Mouse (Mus musculus) testis, adult 2 months (tissue): ENCODE data around the gene Ift52. TPM values are rescaled to one million over a fixed set of nuclear protein-coding genes. Genes with fewer than 3 reads are reported as not detected.

Experiments
- H3K27ac ChIP-seq: fragments of 200-500 bp; 2 replicates; pipeline ENCODE4 v1.5.1; 2012; ENCODE audit warnings: low read depth, low read length; ENCODE audit not compliant: control insufficient read depth, insufficient read depth
- H3K27me3 ChIP-seq: fragments of 200-500 bp; 2 replicates; pipeline ENCODE4 v1.6.1; 2012; ENCODE audit warnings: mild to moderate bottlenecking, low read length, moderate library complexity; ENCODE audit not compliant: control insufficient read depth, insufficient read depth
- H3K36me3 ChIP-seq: fragments of 200-500 bp; 2 replicates; pipeline ENCODE4 v1.6.1; 2012; ENCODE audit warnings: mild to moderate bottlenecking, low read length; ENCODE audit not compliant: control insufficient read depth, insufficient read depth
- H3K4me1 ChIP-seq: fragments of 200-500 bp; 2 replicates; pipeline ENCODE4 v1.6.1; 2012; ENCODE audit warnings: low read length; ENCODE audit not compliant: control insufficient read depth, insufficient read depth
- H3K4me3 ChIP-seq: fragments of 200-500 bp; 2 replicates; pipeline ENCODE4 v1.5.1; 2012; ENCODE audit warnings: low read depth, mild to moderate bottlenecking, low read length, moderate library complexity, mixed read lengths; ENCODE audit not compliant: control insufficient read depth
- CTCF ChIP-seq: fragments of 200-500 bp; IDR thresholded peaks from 2 replicates; pipeline ENCODE4 v1.5.1; 2012; ENCODE audit warnings: low read depth, mild to moderate bottlenecking, inconsistent platforms, low read length, moderate library complexity; ENCODE audit not compliant: control insufficient read depth, insufficient read depth, insufficient replicate concordance
- POLR2A ChIP-seq: fragments of 200-500 bp; IDR thresholded peaks from 2 replicates; pipeline ENCODE4 v1.6.1; 2012; ENCODE audit warnings: low read depth, mild to moderate bottlenecking, inconsistent platforms, low read length, moderate library complexity; ENCODE audit not compliant: control insufficient read depth
- polyA plus RNA-seq: library from polyadenylated mRNA; depleted of rRNA; stranded (reverse); fragments of >200 nt; gene quantifications from 2 replicates; pipeline ENCODE4 v1.2.3, GENCODE M21; 2012

The Ift52 gene
- polyA plus RNA-seq, 1 experiment: 41.0 TPM

- H3K4me1 ChIP-seq: no peaks in the 10 kb centered on the region
- no peaks in the 10 kb centered on the region for H3K27me3 ChIP-seq
- TF ChIP-seq CTCF: no peak
- TF ChIP-seq POLR2A: no peak
- H3K27ac ChIP-seq: no peak overlapping the region
- H3K36me3 ChIP-seq: no peaks in the 10 kb centered on the region
- no peak overlapping the region; the same call in 1 of the 2 replicates for H3K4me3 ChIP-seq
Observed at GRCm38 (mm10) chr2:162976001-162976400, 41.2 kb upstream of the Ift52 start.

GRCm38 (mm10) chr2:162984381-162984780, 32.8 kb upstream of the Ift52 start:
- Histone ChIP-seq H3K27me3 (no peaks in the 10 kb centered on the region), H3K36me3 (no peaks in the 10 kb centered on the region), H3K4me1 (no peaks in the 10 kb centered on the region), H3K4me3 (no peak overlapping the region), H3K27ac (no peak overlapping the region)
- TF ChIP-seq POLR2A (no peak), CTCF (no peak)

DNA sequence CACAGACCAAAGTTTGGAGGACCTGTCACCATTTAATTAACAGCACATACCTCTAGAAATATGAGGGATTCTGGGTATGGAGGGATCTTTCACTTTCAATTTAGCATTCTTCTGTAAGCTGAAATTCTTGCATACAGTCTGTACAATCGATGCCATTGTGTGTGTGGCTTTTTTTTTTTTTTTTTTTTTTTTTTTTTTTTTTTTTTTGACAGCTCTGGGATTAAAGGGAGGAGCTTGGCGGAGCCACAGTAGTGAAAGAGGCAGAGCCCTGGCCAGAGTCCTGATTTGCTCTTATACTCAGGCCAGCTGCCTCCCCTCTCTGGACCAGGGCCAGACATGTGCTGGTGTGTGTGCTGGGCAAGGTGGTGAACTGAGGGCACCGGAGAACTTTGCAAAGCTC, 31.2 kb upstream of the Ift52 start:
- H3K27me3 ChIP-seq: no peaks in the 10 kb centered on the region
- no peak for TF ChIP-seq CTCF
- TF ChIP-seq POLR2A: no peak
- no peak overlapping the region for H3K27ac ChIP-seq

DNA sequence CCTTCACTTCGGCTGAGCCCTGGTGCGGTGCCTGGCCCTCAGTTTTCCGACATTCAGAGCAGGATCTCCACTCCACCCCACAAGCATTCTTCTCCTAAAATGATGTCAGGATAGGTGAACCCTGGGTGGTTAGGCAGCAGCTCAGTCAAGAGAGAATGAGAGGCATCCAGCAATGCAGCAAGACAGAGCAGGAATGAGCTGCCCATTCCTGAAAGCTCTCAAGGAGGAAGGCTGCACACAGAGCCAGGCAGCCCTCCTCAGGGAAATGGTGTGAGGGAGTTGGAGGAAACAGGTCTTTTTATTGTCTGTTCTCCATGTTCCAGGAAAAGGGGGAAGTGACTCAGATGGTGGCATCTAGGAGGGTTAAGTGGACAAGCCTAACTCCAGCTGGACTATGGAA, 30.4 kb upstream of the Ift52 start:
- Histone ChIP-seq H3K4me1 (no peaks in the 10 kb centered on the region), H3K27me3 (no peaks in the 10 kb centered on the region), H3K36me3 (no peaks in the 10 kb centered on the region), H3K27ac (no peak overlapping the region), H3K4me3 (no peak overlapping the region)
- TF ChIP-seq CTCF: no peak
- TF ChIP-seq POLR2A: no peak

More for the DNA sequence above, 31.2 kb upstream of the Ift52 start:
- Histone ChIP-seq H3K4me3 (no peak overlapping the region), H3K36me3 (no peaks in the 10 kb centered on the region), H3K4me1 (no peaks in the 10 kb centered on the region)

DNA sequence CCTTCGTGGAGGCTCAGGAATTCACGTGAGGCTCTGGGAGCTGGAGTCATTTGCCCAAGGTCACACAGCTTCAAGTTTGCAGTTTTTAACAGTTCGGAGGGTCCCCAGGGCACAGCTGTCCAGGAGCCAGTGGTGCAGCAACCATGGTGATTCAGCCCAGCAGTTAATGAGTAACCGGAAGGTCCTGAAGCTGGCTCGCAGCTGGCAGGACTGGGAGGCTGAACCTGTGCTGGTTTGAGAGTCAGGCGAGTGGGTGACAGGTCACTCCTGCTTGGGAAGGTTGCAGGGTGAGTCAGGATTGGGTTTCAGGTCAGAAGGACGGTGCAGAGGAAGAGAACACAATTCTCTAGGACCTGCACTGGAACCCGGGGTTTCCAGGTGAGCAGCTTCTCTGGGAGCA, 29.9 kb upstream of the Ift52 start, which contains the start of gene Sgk2:
Gene Sgk2 (plus strand): TSS at position 113 of the 400 bp plus-strand sequence.
- no peak within 1 kb of the TSS for H3K4me3 ChIP-seq
- TF ChIP-seq POLR2A: no peak
- no peak for TF ChIP-seq CTCF
- no peaks in the 10 kb centered on the region for H3K36me3 ChIP-seq
- H3K27me3 ChIP-seq: no peaks in the 10 kb centered on the region
- no peak within 1 kb of the TSS for H3K27ac ChIP-seq
- H3K4me1 ChIP-seq: no peaks in the 10 kb centered on the region

DNA sequence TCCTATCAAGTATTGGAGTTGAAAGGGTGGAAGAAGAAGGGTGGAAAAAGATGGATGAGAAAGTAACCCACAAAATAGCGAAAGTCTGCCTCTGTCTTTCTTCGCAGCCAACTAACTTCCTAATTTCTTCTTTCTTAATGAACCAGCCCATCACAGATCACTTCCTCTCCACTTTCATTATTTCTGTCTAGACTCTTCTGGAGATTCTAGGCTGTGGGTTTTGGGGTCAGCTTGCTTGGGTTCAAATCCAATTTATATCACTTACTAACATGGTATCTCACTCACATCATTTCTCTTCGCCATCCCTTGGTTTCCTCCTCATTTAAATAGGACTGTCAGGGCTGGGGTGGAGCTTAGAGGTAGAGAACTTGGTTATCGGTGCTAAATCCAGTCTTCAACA, 28.9 kb upstream of the Ift52 start:
- no peaks in the 10 kb centered on the region for H3K36me3 ChIP-seq
- H3K4me3 ChIP-seq: no peak overlapping the region
- no peaks in the 10 kb centered on the region for H3K4me1 ChIP-seq
- no peak overlapping the region for H3K27ac ChIP-seq
- no peaks in the 10 kb centered on the region for H3K27me3 ChIP-seq
- TF ChIP-seq POLR2A (no peak), CTCF (no peak)

GRCm38 (mm10) chr2:162991394-162992083, 25.6 kb upstream of the Ift52 start:
- Histone ChIP-seq H3K4me1 (no peaks in the 10 kb centered on the region), H3K4me3 (no peak overlapping the region), H3K36me3 (no peaks in the 10 kb centered on the region), H3K27ac (no peak overlapping the region), H3K27me3 (no peaks in the 10 kb centered on the region)
- TF ChIP-seq CTCF (no peak), POLR2A (no peak)

DNA sequence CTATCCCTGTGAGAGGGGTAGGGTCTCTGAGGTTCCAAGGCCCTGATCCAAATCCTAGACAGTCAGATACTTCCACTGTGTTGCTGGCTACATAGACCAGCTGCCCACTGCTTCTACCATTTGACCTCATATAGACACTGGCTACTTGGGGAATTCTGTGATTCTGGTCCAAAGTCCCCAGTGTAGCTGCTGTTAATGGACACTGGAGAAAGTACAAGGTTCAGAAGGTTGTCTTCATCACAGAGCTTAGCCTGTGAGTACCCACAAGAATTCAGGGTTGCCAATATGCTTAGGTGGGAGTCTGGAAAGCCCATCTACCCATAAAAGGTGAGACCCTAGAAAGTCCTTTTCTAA, 25.1 kb upstream of the Ift52 start:
- no peaks in the 10 kb centered on the region for H3K36me3 ChIP-seq
- no peak overlapping the region for H3K27ac ChIP-seq
- no peaks in the 10 kb centered on the region for H3K27me3 ChIP-seq
- TF ChIP-seq POLR2A (no peak), CTCF (no peak)
- H3K4me3 ChIP-seq: no peak overlapping the region
- H3K4me1 ChIP-seq: no peaks in the 10 kb centered on the region
